Mouse (Mus musculus) lung, postnatal 0 days (tissue): ENCODE measurements around the gene Kif19a. TPM values are rescaled to one million over a fixed set of nuclear protein-coding genes. Genes with fewer than 3 reads are reported as not detected.

Source experiments
- ATAC-seq: fragments of 200-750 bp; cut with Nextera tagmentation; 2 replicates; pipeline ENCODE4 v1.8.0; 2017; ENCODE audit warnings: moderate library complexity
- DNase-seq: peaks from one replicate; pipeline ENCODE4 v3.0.0-alpha.2; 2016; ENCODE audit warnings: low spot score
- H3K27ac ChIP-seq: fragments of 300-500 bp; sonication (generic); 2 replicates; pipeline ENCODE4 v1.5.1; 2014; ENCODE audit warnings: antibody characterized with exemption, mild to moderate bottlenecking, low read length, mixed read lengths
- H3K27me3 ChIP-seq: fragments of 300-500 bp; sonication (generic); replicated peaks from 2 replicates; pipeline ENCODE4 v1.6.1; 2014; ENCODE audit warnings: low read length, mixed read lengths; ENCODE audit not compliant: insufficient read depth
- H3K36me3 ChIP-seq: fragments of 300-500 bp; sonication (generic); 2 replicates; pipeline ENCODE4 v1.6.1; 2014; ENCODE audit warnings: low read length, mixed read lengths; ENCODE audit not compliant: insufficient read depth
- H3K4me1 ChIP-seq: fragments of 300-500 bp; sonication (generic); 2 replicates; pipeline ENCODE4 v1.6.1; 2014; ENCODE audit warnings: antibody characterized with exemption, low read depth, low read length, mixed read lengths; ENCODE audit not compliant: insufficient read depth
- H3K4me2 ChIP-seq: fragments of 300-500 bp; sonication (generic); replicated peaks from 2 replicates; pipeline ENCODE4 v1.6.1; 2014; ENCODE audit warnings: low read depth, mild to moderate bottlenecking, low read length, moderate library complexity, mixed read lengths
- H3K4me3 ChIP-seq: fragments of 300-500 bp; sonication (generic); 2 replicates; pipeline ENCODE4 v1.5.1; 2014; ENCODE audit warnings: low read depth, low read length
- H3K9ac ChIP-seq: fragments of 300-500 bp; sonication (generic); replicated peaks from 2 replicates; pipeline ENCODE4 v1.6.1; 2014; ENCODE audit warnings: low read depth, mild to moderate bottlenecking
- H3K9me3 ChIP-seq: fragments of 300-500 bp; sonication (generic); 2 replicates; pipeline ENCODE4 v1.6.1; 2016; ENCODE audit warnings: low read length, mixed read lengths
- CTCF ChIP-seq: IDR thresholded peaks from 2 replicates; pipeline ENCODE4 v1.5.1; 2016; ENCODE audit warnings: antibody characterized with exemption, mild to moderate bottlenecking
- EP300 ChIP-seq: IDR thresholded peaks from 2 replicates; pipeline ENCODE4 v1.6.1; 2016; ENCODE audit warnings: antibody characterized with exemption, mild to moderate bottlenecking, control low read depth
- WGBS: fragments of 180-500 bp; shearing (Covaris S2); extraction: QIAGEN DNeasy Blood & Tissue Kit; methylation state at CpG from one replicate; pipeline ENCODE4 v1.1.7; 2014; 5-methylcytosine and 5-hydroxymethylcytosine counted together
- polyA plus RNA-seq: library from polyadenylated mRNA; unstranded; fragments of >200 nt; fragmentation: Nextera tagmentation; extraction: Ambion mirVana; gene quantifications from 2 replicates; pipeline ENCODE4 v1.2.1, GENCODE M21; 2015

The Kif19a gene
- polyA plus RNA-seq, 1 experiment from 2014 or later = 0.74 TPM

DNA sequence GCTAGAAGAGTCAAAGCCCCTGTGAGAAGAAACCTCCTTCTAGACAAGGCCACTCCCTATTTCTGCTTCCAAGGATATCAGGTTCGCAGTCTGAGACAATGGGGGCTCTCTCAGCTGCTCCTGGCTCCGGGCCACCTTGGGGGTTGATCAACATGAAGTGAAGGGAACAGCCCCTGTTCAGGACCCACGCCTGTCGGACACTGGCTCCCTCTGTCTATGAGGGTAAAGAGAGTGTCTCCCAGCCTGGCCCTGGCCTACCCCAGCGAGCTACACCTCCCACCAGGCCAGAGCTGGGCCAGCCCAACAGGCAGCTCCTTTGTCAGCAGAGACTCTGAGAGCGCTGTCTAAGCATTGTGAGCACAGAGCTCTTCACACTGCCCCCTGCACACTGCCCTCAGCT is 4.7 kb downstream of the Kif19a start:
- Histone ChIP-seq H3K27me3 (0 out of 2 replicates have a peak, but pooled peaks cover 3% of the 10 kb centered on the region), H3K9me3 (no peaks in the 10 kb centered on the region), H3K27ac (no peak overlapping the region), H3K4me1 (no peaks in the 10 kb centered on the region), H3K4me3 (no peak overlapping the region), H3K4me2 (no peak overlapping the region), H3K9ac (no peak overlapping the region), H3K36me3 (no peaks in the 10 kb centered on the region)
- 36% methylated on average over 6 of the region's 6 CpGs for WGBS
- DNase-seq (no peak), ATAC-seq (no peak)
- TF ChIP-seq EP300 = no peak
- TF ChIP-seq CTCF = no peak

- no peak overlapping the region for H3K9ac ChIP-seq
- no peak for ATAC-seq
- 63% methylated on average over 2 of the region's 2 CpGs for WGBS
- H3K27me3 ChIP-seq = no peaks in the 10 kb centered on the region
- H3K9me3 ChIP-seq = no peaks in the 10 kb centered on the region
- TF ChIP-seq EP300 (no peak), CTCF (no peak)
- no peaks in the 10 kb centered on the region for H3K4me1 ChIP-seq
- no peaks in the 10 kb centered on the region for H3K36me3 ChIP-seq
- no peak for DNase-seq
- no peak overlapping the region for H3K27ac ChIP-seq
- H3K4me3 ChIP-seq = no peak overlapping the region
- no peak overlapping the region for H3K4me2 ChIP-seq
These were observed 6.7 kb downstream of the Kif19a start for GRCm38 (mm10) chr11:114771896-114772295.

GRCm38 (mm10) chr11:114780076-114780475 is 14.9 kb downstream of the Kif19a start:
- ATAC-seq (no peak), DNase-seq (no peak)
- H3K36me3 ChIP-seq = no peaks in the 10 kb centered on the region
- TF ChIP-seq CTCF (no peak), EP300 (no peak)
- no peak overlapping the region for H3K4me3 ChIP-seq
- no peak overlapping the region for H3K4me2 ChIP-seq
- H3K4me1 ChIP-seq = no peaks in the 10 kb centered on the region
- H3K27me3 ChIP-seq = no peaks in the 10 kb centered on the region
- no peak overlapping the region for H3K9ac ChIP-seq
- 22% methylated on average over 9 of the region's 9 CpGs for WGBS
- no peaks in the 10 kb centered on the region for H3K9me3 ChIP-seq
- H3K27ac ChIP-seq = no peak overlapping the region

GRCm38 (mm10) chr11:114785892-114786291 is 20.7 kb downstream of the Kif19a start:
- H3K36me3 ChIP-seq = no peaks in the 10 kb centered on the region
- peaks cover 45% of the 10 kb centered on the region for H3K27me3 ChIP-seq
- no peak overlapping the region for H3K27ac ChIP-seq
- H3K4me3 ChIP-seq = no peak overlapping the region
- no peaks in the 10 kb centered on the region for H3K9me3 ChIP-seq
- 51% methylated on average over 10 of the region's 10 CpGs for WGBS
- TF ChIP-seq CTCF = no peak
- no peak for TF ChIP-seq EP300
- no peak for DNase-seq
- ATAC-seq = no peak
- H3K4me1 ChIP-seq = 0 out of 2 replicates have a peak, but pooled peaks cover 3% of the 10 kb centered on the region
- no peak overlapping the region for H3K4me2 ChIP-seq
- H3K9ac ChIP-seq = no peak overlapping the region

DNA sequence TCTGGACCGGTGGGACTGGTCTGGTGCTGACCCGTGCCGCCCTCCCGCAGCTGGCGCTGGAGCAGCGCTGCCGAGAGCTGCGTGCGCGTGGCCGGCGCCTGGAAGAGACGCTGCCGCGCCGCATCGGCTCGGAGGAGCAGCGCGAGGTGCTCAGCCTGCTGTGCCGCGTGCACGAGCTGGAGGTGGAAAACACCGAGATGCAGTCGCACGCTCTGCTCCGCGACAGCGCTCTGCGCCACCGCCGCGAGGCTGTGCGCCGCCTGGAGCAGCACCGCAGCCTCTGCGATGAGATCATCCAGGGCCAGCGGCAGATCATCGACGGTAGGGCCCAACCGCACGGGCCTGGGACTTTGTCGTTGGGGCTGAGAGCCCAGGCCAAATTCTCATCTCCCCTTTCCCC is 21.1 kb downstream of the Kif19a start:
- no peaks in the 10 kb centered on the region for H3K9me3 ChIP-seq
- H3K4me1 ChIP-seq = peaks cover 3% of the 10 kb centered on the region; the same call in 1 of the 2 replicates
- DNase-seq (no peak), ATAC-seq (0 out of 2 replicates have a peak, but pooled peaks have one; percentile 8)
- peaks cover 50% of the 10 kb centered on the region for H3K27me3 ChIP-seq
- TF ChIP-seq CTCF = no peak
- no peak for TF ChIP-seq EP300
- H3K36me3 ChIP-seq = no peaks in the 10 kb centered on the region
- no peak overlapping the region for H3K9ac ChIP-seq
- WGBS = 2% methylated on average over 42 of the region's 43 CpGs
- H3K4me2 ChIP-seq = 0 out of 2 replicates have a peak overlapping the region, but pooled peaks have one; percentile 25
- H3K27ac ChIP-seq = no peak overlapping the region
- no peak overlapping the region for H3K4me3 ChIP-seq

- DNase-seq (no peak), ATAC-seq (no peak)
- Histone ChIP-seq H3K36me3 (no peaks in the 10 kb centered on the region), H3K9me3 (no peaks in the 10 kb centered on the region), H3K4me3 (no peak overlapping the region), H3K4me1 (peaks cover 3% of the 10 kb centered on the region), H3K9ac (no peak overlapping the region), H3K27me3 (peaks cover 62% of the 10 kb centered on the region), H3K4me2 (no peak overlapping the region), H3K27ac (no peak overlapping the region)
- 85% methylated on average over 3 of the region's 3 CpGs for WGBS
- TF ChIP-seq CTCF (no peak), EP300 (no peak)
These were observed 22.4 kb downstream of the Kif19a start for GRCm38 (mm10) chr11:114787611-114788010.
